Mouse (Mus musculus): ENCODE data around the gene Ccnk.
A peak's percentile ranks its signal among the peaks of the same experiment; 100 is the strongest.

GRCm38 (mm10) chr12:108221206-108221605 lies 41.8 kb downstream of the Ccnk start:
- TF ChIP-seq CTCF (IDR thresholded peaks at IDR 0.05; ENCODE audit: low read depth) (peak; percentile 48), EP300 (IDR thresholded peaks at IDR 0.05; ENCODE audit: low read depth) (no peak)
